Mouse (Mus musculus) MEL (cell line): Measurements from ENCODE around the gene Slc13a1. TPM values are rescaled to one million over a fixed set of nuclear protein-coding genes. Genes with fewer than 3 reads are reported as not detected.

ENCODE experiments used
- DNase-seq: peaks from one replicate; pipeline ENCODE4 v3.0.0; 2011; ENCODE audit warnings: low read depth, low spot score
- H3K27ac ChIP-seq: 2 replicates; pipeline ENCODE4 v1.5.1; 2012; ENCODE audit warnings: low read depth, mild to moderate bottlenecking, control low read depth, low read length, moderate library complexity; ENCODE audit not compliant: control insufficient read depth
- H3K27me3 ChIP-seq, 2 experiments: fragments of 150-350 bp in 1 of 2; sonication (generic) in 1 of 2; 2 replicates each; pipeline ENCODE4 v1.6.1; 2012; ENCODE audit warnings: low read length in 2 of 2, mild to moderate bottlenecking in 2 of 2, improper control_type of control experiment in 1 of 2, moderate library complexity in 1 of 2; ENCODE audit not compliant: insufficient read depth in 2 of 2, control insufficient read depth in 1 of 2
- H3K36me3 ChIP-seq, 2 experiments: 2 replicates each; pipeline ENCODE4 v1.6.1; 2012 to 2014; ENCODE audit warnings: low read length in 2 of 2, improper control_type of control experiment in 1 of 2, inconsistent platforms in 1 of 2, mild to moderate bottlenecking in 1 of 2; ENCODE audit not compliant: insufficient read depth in 2 of 2, control insufficient read depth in 1 of 2
- H3K4me1 ChIP-seq, 2 experiments: fragments of 150-350 bp in 1 of 2; sonication (generic) in 1 of 2; 2 replicates each; pipeline ENCODE4 v1.6.1; 2012; ENCODE audit warnings: low read length in 2 of 2, improper control_type of control experiment in 1 of 2, mild to moderate bottlenecking in 1 of 2; ENCODE audit not compliant: insufficient read depth in 2 of 2, control insufficient read depth in 1 of 2
- H3K4me3 ChIP-seq, 2 experiments: fragments of 150-350 bp in 1 of 2; sonication (generic) in 1 of 2; 2 replicates each; pipeline ENCODE4 v1.5.1; 2012; ENCODE audit warnings: low read depth in 2 of 2, low read length in 2 of 2, mild to moderate bottlenecking in 2 of 2, moderate library complexity in 2 of 2, control low read depth in 1 of 2, improper control_type of control experiment in 1 of 2; ENCODE audit not compliant: control insufficient read depth in 1 of 2, insufficient read depth in 1 of 2
- H3K79me2 ChIP-seq: 2 replicates; pipeline ENCODE4 v1.6.1; 2012; ENCODE audit warnings: mild to moderate bottlenecking, low read length, moderate library complexity; ENCODE audit not compliant: control insufficient read depth, poor library complexity, insufficient read depth
- H3K9ac ChIP-seq: 2 replicates; pipeline ENCODE4 v1.6.1; 2012; ENCODE audit warnings: low read depth, mild to moderate bottlenecking, control low read depth, low read length, moderate library complexity; ENCODE audit not compliant: control insufficient read depth, poor library complexity, severe bottlenecking
- H3K9me3 ChIP-seq: fragments of 150-350 bp; sonication (generic); replicated peaks from 2 replicates; pipeline ENCODE4 v1.6.1; 2012; ENCODE audit warnings: mild to moderate bottlenecking, low read length, improper control_type of control experiment, moderate library complexity; ENCODE audit not compliant: insufficient read depth
- CHD1 ChIP-seq: IDR thresholded peaks from 2 replicates; pipeline ENCODE4 v1.6.1; 2012; ENCODE audit warnings: low read depth, mild to moderate bottlenecking, inconsistent platforms, low read length, improper control_type of control experiment
- E2F4 ChIP-seq: IDR thresholded peaks from 2 replicates; pipeline ENCODE4 v1.6.1; 2011; ENCODE audit warnings: low read depth, low read length, improper control_type of control experiment, borderline replicate concordance
- EP300 ChIP-seq, 2 experiments: IDR thresholded peaks; 2 replicates each; pipeline ENCODE4 v1.6.1; 2011; ENCODE audit warnings: improper control_type of control experiment in 2 of 2, low read length in 2 of 2, low read depth in 1 of 2, mild to moderate bottlenecking in 1 of 2
- GATA1 ChIP-seq: IDR thresholded peaks from 2 replicates; pipeline ENCODE4 v1.6.1; 2011; ENCODE audit warnings: low read depth, low read length, improper control_type of control experiment
- HCFC1 ChIP-seq: IDR thresholded peaks from 2 replicates; pipeline ENCODE4 v1.6.1; 2012; ENCODE audit warnings: low read depth, mild to moderate bottlenecking, inconsistent platforms, low read length, improper control_type of control experiment, moderate library complexity
- KAT2A ChIP-seq: conservative IDR thresholded peaks from 2 replicates; pipeline ENCODE4 v1.6.1; 2012; ENCODE audit warnings: low read depth, low read length, improper control_type of control experiment, inconsistent platforms
- MAFK ChIP-seq: IDR thresholded peaks from 2 replicates; pipeline ENCODE4 v1.6.1; 2011; ENCODE audit warnings: low read depth, mild to moderate bottlenecking, low read length, improper control_type of control experiment, borderline replicate concordance
- MAX ChIP-seq: IDR thresholded peaks from 2 replicates; pipeline ENCODE4 v1.6.1; 2011; ENCODE audit warnings: low read length, improper control_type of control experiment
- MAZ ChIP-seq: IDR thresholded peaks from 2 replicates; pipeline ENCODE4 v1.6.1; 2012; ENCODE audit warnings: low read depth, mild to moderate bottlenecking, inconsistent platforms, low read length, improper control_type of control experiment
- MYB ChIP-seq: IDR thresholded peaks from 2 replicates; pipeline ENCODE4 v1.6.1; 2011; ENCODE audit warnings: mild to moderate bottlenecking, low read depth, low read length, improper control_type of control experiment
- MYC ChIP-seq: IDR thresholded peaks from 2 replicates; pipeline ENCODE4 v1.6.1; 2011; ENCODE audit warnings: low read depth, mild to moderate bottlenecking, low read length, improper control_type of control experiment, moderate library complexity
- NRF1 ChIP-seq: IDR thresholded peaks from 2 replicates; pipeline ENCODE4 v1.6.1; 2014; ENCODE audit warnings: low read depth, mild to moderate bottlenecking, inconsistent platforms, low read length, improper control_type of control experiment, moderate library complexity; ENCODE audit not compliant: poor library complexity, insufficient read depth, severe bottlenecking
- POLR2A ChIP-seq, 2 experiments: IDR thresholded peaks; 2 replicates each; pipeline ENCODE4 v1.6.1; 2011 to 2012; ENCODE audit warnings: low read length in 2 of 2, mild to moderate bottlenecking in 2 of 2, control low read depth in 1 of 2, improper control_type of control experiment in 1 of 2, low read depth in 1 of 2, moderate library complexity in 1 of 2; ENCODE audit not compliant: control insufficient read depth in 1 of 2, insufficient read depth in 1 of 2, poor library complexity in 1 of 2
- POLR2AphosphoS5 ChIP-seq: IDR thresholded peaks from 2 replicates; pipeline ENCODE4 v1.6.1; 2012; ENCODE audit warnings: low read depth, borderline replicate concordance, mild to moderate bottlenecking, inconsistent platforms, low read length, moderate library complexity, mixed read lengths
- SMC3 ChIP-seq: IDR thresholded peaks from 2 replicates; pipeline ENCODE4 v1.6.1; 2011; ENCODE audit warnings: low read depth, low read length, improper control_type of control experiment
- TCF12 ChIP-seq: IDR thresholded peaks from 2 replicates; pipeline ENCODE4 v1.6.1; 2014; ENCODE audit warnings: low read depth, mild to moderate bottlenecking, inconsistent platforms, low read length, improper control_type of control experiment, moderate library complexity
- UBTF ChIP-seq: IDR thresholded peaks from 2 replicates; pipeline ENCODE4 v1.6.1; 2012; ENCODE audit warnings: low read depth, mild to moderate bottlenecking, inconsistent platforms, low read length, improper control_type of control experiment, moderate library complexity, borderline replicate concordance; ENCODE audit not compliant: insufficient read depth
- USF2 ChIP-seq, 2 experiments: IDR thresholded peaks; 2 replicates each; pipeline ENCODE4 v1.6.1; 2011 to 2012; ENCODE audit warnings: improper control_type of control experiment in 2 of 2, low read length in 2 of 2, borderline replicate concordance in 1 of 2, inconsistent platforms in 1 of 2, low read depth in 1 of 2, mild to moderate bottlenecking in 1 of 2; ENCODE audit not compliant: insufficient read depth in 1 of 2
- ZC3H11A ChIP-seq: IDR thresholded peaks from 2 replicates; pipeline ENCODE4 v1.6.1; 2012; ENCODE audit warnings: low read depth, mild to moderate bottlenecking, inconsistent platforms, low read length, improper control_type of control experiment
- ZKSCAN1 ChIP-seq: IDR thresholded peaks from 2 replicates; pipeline ENCODE4 v1.6.1; 2012; ENCODE audit warnings: low read depth, mild to moderate bottlenecking, inconsistent platforms, low read length, improper control_type of control experiment, moderate library complexity
- ZNF384 ChIP-seq: IDR thresholded peaks from 2 replicates; pipeline ENCODE4 v1.6.1; 2012; ENCODE audit warnings: low read depth, mild to moderate bottlenecking, inconsistent platforms, low read length, improper control_type of control experiment
- polyA plus RNA-seq, 2 experiments: library from polyadenylated mRNA; stranded (reverse) in 1 of 2; unstranded in 1 of 2; fragments of >175 nt in 1 of 2; fragments of >200 nt in 1 of 2; gene quantifications; 2 replicates each; pipeline versions ENCODE4 v1.2.1 to v1.2.4; 2012; ENCODE audit warnings: low replicate concordance in 2 of 2, low read depth in 1 of 2; ENCODE audit not compliant: insufficient read length in 2 of 2, insufficient read depth in 1 of 2, missing spikeins in 1 of 2
- total RNA-seq: library from RNA; depleted of rRNA; stranded (reverse); fragments of 300-350 nt; gene quantifications from 2 replicates; pipeline ENCODE4 v1.2.3, GENCODE M21; 2012

Slc13a1 gene
- total and polyA plus RNA-seq, 3 experiments = not detected

DNA sequence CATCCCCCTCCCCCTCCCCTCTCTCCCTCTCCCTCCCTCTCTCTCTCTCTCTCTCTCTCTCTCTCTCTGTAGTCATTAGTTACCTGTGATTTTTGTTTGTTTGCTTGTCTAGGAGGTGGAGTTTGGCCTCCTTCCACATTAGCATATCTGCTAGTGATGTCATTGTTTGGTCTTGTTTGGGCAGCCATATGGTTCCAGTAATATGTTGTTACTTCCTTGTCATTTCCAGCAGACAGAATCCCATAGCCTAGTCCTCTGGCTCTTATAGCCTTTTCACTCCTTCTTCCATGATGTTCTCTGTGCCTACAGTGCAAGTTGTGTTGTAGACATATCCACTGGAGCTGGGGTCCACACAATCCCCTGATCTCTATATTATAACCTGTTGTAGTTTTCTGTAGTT lies 6.1 kb upstream of the Slc13a1 start:
- TF ChIP-seq SMC3 = no peak
- TF ChIP-seq POLR2A (IDR thresholded peaks at IDR 0.05; ENCODE audit: control insufficient read depth in 1 of 2, insufficient read depth in 1 of 2, low read depth in 1 of 2, low read length in 2 of 2, poor library complexity in 1 of 2) = no peak
- TF ChIP-seq MYB = no peak
- TF ChIP-seq POLR2AphosphoS5 = no peak
- no peak for TF ChIP-seq USF2 (IDR thresholded peaks at IDR 0.05; ENCODE audit: borderline replicate concordance in 1 of 2, insufficient read depth in 1 of 2, low read depth in 1 of 2, low read length in 2 of 2)
- no peak for TF ChIP-seq MAX
- TF ChIP-seq EP300 (IDR thresholded peaks at IDR 0.05; ENCODE audit: low read depth in 1 of 2, low read length in 2 of 2) = no peak
- no peak for TF ChIP-seq MYC
- TF ChIP-seq NRF1 = no peak
- TF ChIP-seq ZNF384 = no peak
- no peak for TF ChIP-seq HCFC1
- no peak for TF ChIP-seq TCF12

DNA sequence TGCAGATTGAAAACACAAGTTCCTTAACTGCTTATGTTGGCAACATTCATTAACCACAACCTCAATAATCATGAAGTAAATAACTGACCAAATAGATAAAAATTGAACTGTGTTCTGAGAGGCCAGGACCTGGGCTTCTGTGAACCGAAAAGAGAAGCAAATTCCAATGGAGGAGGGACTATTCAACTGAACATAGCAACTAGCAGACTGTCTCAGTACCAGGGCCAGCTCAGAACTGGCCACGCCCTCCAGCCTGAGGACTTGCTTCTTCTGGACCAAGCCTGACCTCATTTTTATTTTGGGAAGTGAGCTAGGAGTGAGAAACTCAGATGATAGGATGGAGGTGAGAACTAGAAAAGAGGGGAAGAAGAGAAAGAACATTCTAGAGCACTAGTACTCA lies 4.8 kb upstream of the Slc13a1 start:
- Histone ChIP-seq H3K9ac (no peak overlapping the region), H3K27ac (no peak overlapping the region), H3K79me2 (no peaks in the 10 kb centered on the region), H3K36me3 (no peaks in the 10 kb centered on the region), H3K9me3 (no peaks in the 10 kb centered on the region), H3K4me1 (no peaks in the 10 kb centered on the region), H3K4me3 (no peak overlapping the region), H3K27me3 (no peaks in the 10 kb centered on the region)
- DNase-seq = no peak
- TF ChIP-seq GATA1 = no peak
- no peak for TF ChIP-seq CHD1
- no peak for TF ChIP-seq MAFK
- TF ChIP-seq KAT2A = no peak
- no peak for TF ChIP-seq ZNF384
- no peak for TF ChIP-seq E2F4
- no peak for TF ChIP-seq UBTF
- no peak for TF ChIP-seq TCF12
- no peak for TF ChIP-seq MAZ
- TF ChIP-seq ZC3H11A = no peak
- TF ChIP-seq ZKSCAN1 = no peak

More for the DNA sequence above, 6.1 kb upstream of the Slc13a1 start:
- Histone ChIP-seq H3K9ac (no peak overlapping the region), H3K4me3 (no peak overlapping the region), H3K4me1 (no peaks in the 10 kb centered on the region), H3K9me3 (no peaks in the 10 kb centered on the region), H3K36me3 (no peaks in the 10 kb centered on the region), H3K79me2 (no peaks in the 10 kb centered on the region), H3K27me3 (no peaks in the 10 kb centered on the region), H3K27ac (no peak overlapping the region)
- DNase-seq = no peak
